Mouse (Mus musculus): ENCODE data around the gene Cel. TPM values are rescaled to one million over a fixed set of nuclear protein-coding genes. Genes with fewer than 3 reads are reported as not detected.
A peak's percentile ranks its signal among the peaks of the same experiment; 100 is the strongest.

The Cel gene
- polyA plus RNA-seq, 1 experiment: 0.12 TPM

DNA sequence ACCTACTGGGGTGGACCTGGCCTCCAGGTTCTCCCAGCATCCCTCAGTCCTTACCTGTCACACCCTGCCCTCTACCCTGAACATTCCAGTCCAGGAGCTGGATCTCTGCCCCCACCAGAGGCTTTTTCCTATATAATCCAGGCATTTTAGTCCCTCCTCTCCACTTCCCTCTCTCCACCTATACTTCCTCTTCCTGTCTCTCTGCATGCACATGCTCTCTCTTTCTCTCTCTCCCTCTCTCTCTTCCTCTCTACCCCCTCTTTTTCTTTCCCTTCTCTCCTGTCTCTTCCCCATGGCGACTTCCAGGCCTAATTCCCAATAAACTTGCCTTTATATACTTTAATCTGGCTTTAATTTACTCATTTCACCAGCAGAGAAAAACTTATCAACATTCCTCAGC is 25.4 kb upstream of the Cel start:
- H3K4me3 ChIP-seq (replicated peaks; ENCODE audit: extremely low read depth, low read depth, low read length): no peak overlapping the region
- 0 out of 2 replicates have a peak, but pooled peaks cover 2% of the 10 kb centered on the region for H3K4me1 ChIP-seq (ENCODE audit: control insufficient read depth, insufficient read depth, low read length)
- TF ChIP-seq POLR2A (IDR thresholded peaks at IDR 0.05; ENCODE audit: borderline replicate concordance, extremely low read depth, low read depth, low read length) (no peak), CTCF (IDR thresholded peaks at IDR 0.05; ENCODE audit: insufficient read depth, low read length) (no peak)
- 18% methylated on average over 1 of the region's 1 CpGs for WGBS
- no peak for DNase-seq

DNA sequence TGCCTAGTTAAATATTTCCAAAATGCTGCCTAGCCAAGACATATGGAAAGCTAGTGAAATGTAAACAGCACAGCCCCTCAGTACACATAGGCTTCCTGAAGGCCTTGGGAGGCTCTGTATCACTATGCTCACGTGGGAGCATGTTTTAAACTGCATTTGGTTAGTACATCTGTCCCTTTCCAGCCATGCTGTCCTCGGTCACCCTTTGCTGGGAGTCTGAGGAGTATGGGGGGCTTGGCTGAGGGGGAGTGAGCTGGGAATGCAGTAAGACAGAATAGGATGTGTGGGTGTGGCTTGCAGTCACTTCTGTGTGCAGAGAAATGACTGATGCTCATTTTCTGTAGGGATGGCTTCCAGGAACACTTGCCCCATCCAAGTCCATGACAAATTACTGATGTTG is 22.5 kb upstream of the Cel start:
- TF ChIP-seq CTCF (IDR thresholded peaks at IDR 0.05; ENCODE audit: insufficient read depth, low read length): no peak
- no peak for TF ChIP-seq POLR2A (IDR thresholded peaks at IDR 0.05; ENCODE audit: borderline replicate concordance, extremely low read depth, low read depth, low read length)
- no peaks in the 10 kb centered on the region for H3K4me1 ChIP-seq (ENCODE audit: control insufficient read depth, insufficient read depth, low read length)
- no peak overlapping the region for H3K4me3 ChIP-seq (replicated peaks; ENCODE audit: extremely low read depth, low read depth, low read length)
- no peak for DNase-seq
- WGBS: 44% methylated on average over 2 of the region's 2 CpGs

DNA sequence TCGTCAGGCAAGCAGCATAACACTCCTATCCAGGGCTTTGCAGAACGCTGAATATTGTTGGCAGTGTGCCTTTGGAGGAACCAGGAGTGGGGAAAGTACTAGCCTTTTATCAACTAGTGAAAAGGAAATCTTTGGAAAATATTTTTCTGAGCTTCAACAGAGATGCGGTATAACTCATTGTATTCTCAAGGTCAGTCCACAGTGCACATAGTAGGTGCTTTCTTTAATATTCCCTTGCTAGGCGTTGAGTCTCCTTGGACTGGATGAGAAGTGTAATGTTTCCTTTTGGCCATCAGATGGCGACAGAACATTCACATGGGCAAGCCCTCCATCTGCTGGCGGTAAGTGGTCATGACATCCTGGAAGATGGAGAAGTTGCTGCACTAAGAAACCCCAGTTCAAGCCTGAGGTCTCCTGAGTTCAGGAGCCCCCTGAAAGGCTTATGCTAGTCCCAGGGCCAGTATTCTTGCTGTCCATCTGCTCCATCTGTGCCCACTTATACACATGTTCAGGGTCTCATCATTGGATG is 21.9 kb upstream of the Cel start:
- Histone ChIP-seq H3K4me1 (ENCODE audit: control insufficient read depth, insufficient read depth, low read length) (no peaks in the 10 kb centered on the region), H3K4me3 (replicated peaks; ENCODE audit: extremely low read depth, low read depth, low read length) (no peak overlapping the region)
- WGBS: 13% methylated on average over 6 of the region's 6 CpGs
- peak; percentile 74 for DNase-seq
- TF ChIP-seq CTCF (IDR thresholded peaks at IDR 0.05; ENCODE audit: insufficient read depth, low read length) (peak; percentile 100), POLR2A (IDR thresholded peaks at IDR 0.05; ENCODE audit: borderline replicate concordance, extremely low read depth, low read depth, low read length) (0 out of 2 replicates have a peak, but pooled peaks have one; percentile 8)

DNA sequence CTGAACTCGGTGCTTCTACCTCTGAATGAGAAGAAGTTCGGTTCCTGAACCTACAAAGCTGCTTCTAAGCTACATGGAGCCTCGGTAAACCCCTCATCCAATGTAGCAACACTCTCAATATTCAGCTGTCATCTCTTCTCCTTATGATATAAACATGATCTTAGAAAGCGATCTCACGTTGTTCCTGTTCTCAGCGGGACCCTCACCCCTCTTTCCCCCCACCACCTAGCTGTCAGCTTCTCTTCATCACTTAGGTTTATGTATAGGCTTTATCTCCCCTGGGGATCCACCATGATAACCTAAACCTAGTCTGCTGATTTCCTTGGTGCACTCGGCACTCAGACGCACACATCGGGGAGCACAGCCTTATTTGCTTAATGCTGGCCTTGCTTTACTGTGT is 20.4 kb upstream of the Cel start, which contains the start of gene Gtf3c5:
TSS of gene Gtf3c5 (minus strand) at position 101 of the 400 bp plus-strand sequence.
- 69% methylated on average over 9 of the region's 9 CpGs for WGBS
- no peak for DNase-seq
- TF ChIP-seq POLR2A (IDR thresholded peaks at IDR 0.05; ENCODE audit: borderline replicate concordance, extremely low read depth, low read depth, low read length): no peak
- peak within 1 kb of the TSS; percentile 96 for H3K4me3 ChIP-seq (replicated peaks; ENCODE audit: extremely low read depth, low read depth, low read length)
- H3K4me1 ChIP-seq (ENCODE audit: control insufficient read depth, insufficient read depth, low read length): no peaks in the 10 kb centered on the region

DNA sequence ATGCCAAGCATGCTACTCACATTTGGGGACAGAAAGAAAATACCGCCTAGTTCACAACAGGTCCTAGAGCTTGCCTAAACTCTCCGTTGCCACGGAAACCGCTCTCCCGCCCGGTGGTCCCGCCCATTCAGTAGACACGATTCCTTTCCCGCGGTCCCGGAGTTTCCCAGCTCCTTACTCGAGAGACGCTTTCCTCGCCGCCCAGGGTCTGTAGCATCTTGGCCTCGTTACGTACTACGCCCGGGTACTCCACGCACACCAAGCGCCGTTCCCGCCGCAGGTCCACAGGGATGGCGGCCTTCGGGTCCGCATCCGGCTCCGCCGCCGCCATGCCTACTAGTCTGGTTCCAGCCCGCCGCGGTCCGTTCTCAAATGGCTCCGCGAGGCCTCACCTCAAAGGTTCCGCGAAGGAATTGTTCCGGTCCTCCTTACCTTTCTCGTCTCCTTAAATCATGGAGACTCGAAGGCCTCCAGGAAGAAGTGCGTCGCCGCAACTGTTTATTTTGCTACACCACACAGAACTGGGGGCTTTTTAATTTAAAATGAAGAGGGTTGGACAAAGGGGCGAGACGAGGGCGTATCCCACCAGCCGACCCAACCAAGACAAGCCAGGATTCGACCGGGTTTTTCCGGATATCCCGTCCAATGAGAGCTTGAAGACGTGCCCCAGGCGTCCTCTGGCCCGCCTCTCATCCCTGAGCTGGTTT is 19.6 kb upstream of the Cel start:
- WGBS: under 1% methylated on average over 56 of the region's 56 CpGs
- H3K4me1 ChIP-seq (ENCODE audit: control insufficient read depth, insufficient read depth, low read length): no peaks in the 10 kb centered on the region
- peak; percentile 91 for DNase-seq
- TF ChIP-seq POLR2A (IDR thresholded peaks at IDR 0.05; ENCODE audit: borderline replicate concordance, extremely low read depth, low read depth, low read length) (peak; percentile 17; the same call in 1 of the 2 replicates), CTCF (IDR thresholded peaks at IDR 0.05; ENCODE audit: insufficient read depth, low read length) (no peak)
- H3K4me3 ChIP-seq (replicated peaks; ENCODE audit: extremely low read depth, low read depth, low read length): peak overlapping the region; percentile 96

DNA sequence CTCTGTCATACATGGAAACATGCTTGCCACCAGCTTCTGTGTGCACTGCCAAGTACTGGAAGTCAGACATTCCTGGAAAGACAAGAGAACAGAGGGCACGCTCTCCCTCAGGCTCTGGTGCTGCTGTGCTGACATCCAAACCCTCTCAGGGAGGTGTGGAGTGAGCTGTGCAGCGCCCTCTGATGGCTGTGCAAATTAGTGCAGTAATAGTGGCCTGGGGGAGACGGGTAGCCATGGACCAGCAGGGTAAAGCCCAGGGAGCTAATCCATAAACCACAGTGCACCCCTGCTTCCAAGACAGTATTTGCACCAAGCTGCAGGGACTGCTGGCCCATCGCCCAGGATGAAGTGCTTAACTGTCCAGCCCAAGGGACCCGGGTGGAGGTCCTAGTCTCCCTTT is 14.8 kb upstream of the Cel start:
- 64% methylated on average over 5 of the region's 5 CpGs for WGBS
- TF ChIP-seq POLR2A (IDR thresholded peaks at IDR 0.05; ENCODE audit: borderline replicate concordance, extremely low read depth, low read depth, low read length) (no peak), CTCF (IDR thresholded peaks at IDR 0.05; ENCODE audit: insufficient read depth, low read length) (peak; percentile 49)
- no peaks in the 10 kb centered on the region for H3K4me1 ChIP-seq (ENCODE audit: control insufficient read depth, insufficient read depth, low read length)
- no peak for DNase-seq
- H3K4me3 ChIP-seq (replicated peaks; ENCODE audit: extremely low read depth, low read depth, low read length): no peak overlapping the region

DNA sequence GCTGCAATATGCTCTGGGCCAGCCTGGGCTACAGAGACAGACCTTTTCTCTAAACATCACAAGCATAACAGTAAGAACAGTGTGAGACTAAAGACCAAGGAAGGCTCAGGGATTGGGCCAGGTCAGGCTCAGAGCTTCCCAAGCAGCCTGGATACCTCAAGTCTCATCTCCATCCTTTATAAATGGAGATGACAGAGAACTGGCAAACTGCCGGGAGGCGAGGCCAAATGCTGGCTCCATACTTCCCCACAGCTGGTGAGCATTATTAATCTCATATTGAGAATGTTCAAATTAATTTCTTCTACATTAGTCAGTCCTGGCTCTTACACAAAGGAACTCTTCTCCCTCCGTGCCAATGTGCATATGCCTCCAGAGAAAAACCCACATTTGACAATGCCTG is 13.6 kb upstream of the Cel start:
- Histone ChIP-seq H3K4me3 (replicated peaks; ENCODE audit: extremely low read depth, low read depth, low read length) (no peak overlapping the region), H3K4me1 (ENCODE audit: control insufficient read depth, insufficient read depth, low read length) (no peaks in the 10 kb centered on the region)
- TF ChIP-seq CTCF (IDR thresholded peaks at IDR 0.05; ENCODE audit: insufficient read depth, low read length) (no peak), POLR2A (IDR thresholded peaks at IDR 0.05; ENCODE audit: borderline replicate concordance, extremely low read depth, low read depth, low read length) (no peak)
- 80% methylated on average over 3 of the region's 3 CpGs for WGBS
- DNase-seq: no peak

DNA sequence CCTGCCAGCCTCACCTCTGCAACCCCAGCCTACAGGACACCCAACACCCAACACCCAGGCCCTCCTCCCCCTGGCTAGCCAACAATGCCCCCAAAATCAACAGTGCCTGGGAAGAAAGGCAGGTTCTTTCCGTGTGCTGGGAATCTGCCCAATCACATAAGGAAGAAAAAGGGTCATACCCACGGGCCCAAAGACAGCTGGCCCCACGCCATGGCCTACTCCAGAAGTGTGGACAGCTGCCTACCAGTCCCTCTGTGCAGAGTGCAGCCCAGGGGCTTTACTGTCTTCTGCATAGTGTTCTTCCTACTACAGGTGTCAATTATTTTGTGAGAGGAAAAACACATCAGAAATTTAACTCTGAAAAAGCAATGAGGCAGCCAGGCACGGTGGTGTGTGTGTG is 12.1 kb upstream of the Cel start:
- Histone ChIP-seq H3K4me3 (replicated peaks; ENCODE audit: extremely low read depth, low read depth, low read length) (no peak overlapping the region), H3K4me1 (ENCODE audit: control insufficient read depth, insufficient read depth, low read length) (no peaks in the 10 kb centered on the region)
- no peak for DNase-seq
- WGBS: 59% methylated on average over 4 of the region's 4 CpGs
- TF ChIP-seq CTCF (IDR thresholded peaks at IDR 0.05; ENCODE audit: insufficient read depth, low read length) (no peak), POLR2A (IDR thresholded peaks at IDR 0.05; ENCODE audit: borderline replicate concordance, extremely low read depth, low read depth, low read length) (no peak)

DNA sequence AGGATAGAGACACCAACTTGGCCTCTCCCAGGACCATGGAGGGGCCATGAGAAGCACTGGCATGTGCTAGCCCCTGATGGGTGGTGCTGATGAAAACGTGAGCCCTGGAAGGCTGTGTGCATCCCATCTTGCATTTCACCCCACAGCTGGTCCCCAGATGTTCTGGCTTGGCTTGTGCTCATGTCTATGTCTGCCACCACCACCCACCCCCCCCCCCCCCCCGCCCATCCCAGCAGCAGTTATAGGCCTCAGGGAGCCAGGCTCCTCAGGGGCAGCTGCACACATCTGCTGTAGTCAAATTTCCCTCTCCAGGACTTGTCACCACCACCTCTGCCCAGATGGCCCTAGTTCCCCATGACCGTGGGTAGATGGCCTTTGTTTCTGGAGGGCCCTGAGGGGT is 6.7 kb upstream of the Cel start:
- no peaks in the 10 kb centered on the region; the same call in 1 of the 2 replicates for H3K4me1 ChIP-seq (ENCODE audit: control insufficient read depth, insufficient read depth, low read length)
- no peak for DNase-seq
- WGBS: 69% methylated on average over 3 of the region's 3 CpGs
- no peak overlapping the region for H3K4me3 ChIP-seq (replicated peaks; ENCODE audit: extremely low read depth, low read depth, low read length)
- TF ChIP-seq POLR2A (IDR thresholded peaks at IDR 0.05; ENCODE audit: borderline replicate concordance, extremely low read depth, low read depth, low read length) (no peak), CTCF (IDR thresholded peaks at IDR 0.05; ENCODE audit: insufficient read depth, low read length) (no peak)

DNA sequence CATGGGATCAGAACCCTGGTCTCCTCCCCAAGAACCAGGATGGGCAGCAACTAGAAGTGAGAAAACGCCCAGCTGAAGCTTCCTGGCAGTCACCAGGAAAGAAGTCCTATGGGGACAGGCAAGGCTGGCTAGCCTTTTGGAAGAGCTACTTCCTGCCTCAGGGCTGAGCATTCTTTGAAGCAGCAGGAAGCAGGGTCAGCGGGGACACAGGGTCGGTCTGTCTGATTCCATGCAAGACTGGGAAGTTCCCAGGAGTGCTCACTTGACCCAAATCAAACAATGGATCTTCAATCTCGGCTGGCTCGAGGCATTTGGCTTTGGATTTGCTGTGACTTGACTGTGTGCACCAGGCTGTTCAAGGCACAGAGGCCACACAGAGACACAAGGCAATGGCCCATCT is 3.3 kb upstream of the Cel start:
- no peak for DNase-seq
- H3K4me3 ChIP-seq (replicated peaks; ENCODE audit: extremely low read depth, low read depth, low read length): no peak overlapping the region
- TF ChIP-seq CTCF (IDR thresholded peaks at IDR 0.05; ENCODE audit: insufficient read depth, low read length) (no peak), POLR2A (IDR thresholded peaks at IDR 0.05; ENCODE audit: borderline replicate concordance, extremely low read depth, low read depth, low read length) (no peak)
- 35% methylated on average over 5 of the region's 5 CpGs for WGBS
- H3K4me1 ChIP-seq (ENCODE audit: control insufficient read depth, insufficient read depth, low read length): no peaks in the 10 kb centered on the region; the same call in 1 of the 2 replicates
